Mouse (Mus musculus) limb, embryonic 14.5 days (tissue): ENCODE results near the gene Grm6. TPM values are rescaled to one million over a fixed set of nuclear protein-coding genes. Genes with fewer than 3 reads are reported as not detected.

Experiments used
- ATAC-seq: fragments of 200-750 bp; cut with Nextera tagmentation; 2 replicates; pipeline ENCODE4 v1.8.0; 2017; ENCODE audit warnings: low read depth, moderate number of reproducible peaks, moderate TSS enrichment; ENCODE audit not compliant: low FRiP score
- DNase-seq: peaks from one replicate; pipeline ENCODE4 v3.0.0-alpha.2; 2015; ENCODE audit warnings: low spot score
- H3K27ac ChIP-seq: fragments of 300-500 bp; sonication (generic); replicated peaks from 2 replicates; pipeline ENCODE4 v1.5.1; 2014; ENCODE audit warnings: low read depth, mild to moderate bottlenecking, low read length, moderate library complexity, mixed read lengths
- H3K27me3 ChIP-seq: fragments of 300-500 bp; sonication (generic); 2 replicates; pipeline ENCODE4 v1.6.1; 2014; ENCODE audit warnings: low read length, mixed read lengths; ENCODE audit not compliant: control insufficient read depth, insufficient read depth
- H3K36me3 ChIP-seq: fragments of 300-500 bp; sonication (generic); 2 replicates; pipeline ENCODE4 v1.6.1; 2014; ENCODE audit warnings: mild to moderate bottlenecking, low read length, moderate library complexity, mixed read lengths; ENCODE audit not compliant: control insufficient read depth, insufficient read depth
- H3K4me1 ChIP-seq: fragments of 300-500 bp; sonication (generic); 2 replicates; pipeline ENCODE4 v1.6.1; 2014; ENCODE audit warnings: antibody characterized with exemption, low read length, mixed read lengths; ENCODE audit not compliant: control insufficient read depth, insufficient read depth
- H3K4me2 ChIP-seq: fragments of 300-500 bp; sonication (generic); replicated peaks from 2 replicates; pipeline ENCODE4 v1.6.1; 2014; ENCODE audit warnings: low read depth, mild to moderate bottlenecking, low read length, moderate library complexity; ENCODE audit not compliant: severe bottlenecking
- H3K4me3 ChIP-seq: fragments of 300-500 bp; sonication (generic); replicated peaks from 2 replicates; pipeline ENCODE4 v1.5.1; 2014; ENCODE audit warnings: low read length
- H3K9ac ChIP-seq: fragments of 300-500 bp; sonication (generic); 2 replicates; pipeline ENCODE4 v1.6.1; 2014; ENCODE audit warnings: mild to moderate bottlenecking, low read depth, low read length, moderate library complexity; ENCODE audit not compliant: severe bottlenecking
- H3K9me3 ChIP-seq: fragments of 300-500 bp; sonication (generic); 2 replicates; pipeline ENCODE4 v1.6.1; 2016; ENCODE audit warnings: low read length; ENCODE audit not compliant: control insufficient read depth
- POLR2A ChIP-seq: fragments of 200-500 bp; IDR thresholded peaks from 2 replicates; pipeline ENCODE4 v1.8.0; 2012; ENCODE audit warnings: inconsistent platforms, mild to moderate bottlenecking, moderate library complexity, borderline replicate concordance; ENCODE audit not compliant: insufficient read depth, insufficient read length; ENCODE audit errors: extremely low read depth
- WGBS: fragments of 180-500 bp; shearing (Covaris S2); extraction: QIAGEN DNeasy Blood & Tissue Kit; methylation state at CpG from one replicate; pipeline ENCODE4 v1.1.7; 2014; 5-methylcytosine and 5-hydroxymethylcytosine counted together
- polyA plus RNA-seq, 2 experiments: library from polyadenylated mRNA; depleted of rRNA in 1 of 2; stranded (reverse) in 1 of 2; unstranded in 1 of 2; fragments of >200 nt; fragmentation: Nextera tagmentation in 1 of 2; extraction: Ambion mirVana in 1 of 2; gene quantifications; 2 replicates each; pipeline versions ENCODE4 v1.2.1 to v1.2.3; 2012 to 2014

The Grm6 gene
- polyA plus RNA-seq, 2 experiments, result 0.17 to 0.88 TPM

DNA sequence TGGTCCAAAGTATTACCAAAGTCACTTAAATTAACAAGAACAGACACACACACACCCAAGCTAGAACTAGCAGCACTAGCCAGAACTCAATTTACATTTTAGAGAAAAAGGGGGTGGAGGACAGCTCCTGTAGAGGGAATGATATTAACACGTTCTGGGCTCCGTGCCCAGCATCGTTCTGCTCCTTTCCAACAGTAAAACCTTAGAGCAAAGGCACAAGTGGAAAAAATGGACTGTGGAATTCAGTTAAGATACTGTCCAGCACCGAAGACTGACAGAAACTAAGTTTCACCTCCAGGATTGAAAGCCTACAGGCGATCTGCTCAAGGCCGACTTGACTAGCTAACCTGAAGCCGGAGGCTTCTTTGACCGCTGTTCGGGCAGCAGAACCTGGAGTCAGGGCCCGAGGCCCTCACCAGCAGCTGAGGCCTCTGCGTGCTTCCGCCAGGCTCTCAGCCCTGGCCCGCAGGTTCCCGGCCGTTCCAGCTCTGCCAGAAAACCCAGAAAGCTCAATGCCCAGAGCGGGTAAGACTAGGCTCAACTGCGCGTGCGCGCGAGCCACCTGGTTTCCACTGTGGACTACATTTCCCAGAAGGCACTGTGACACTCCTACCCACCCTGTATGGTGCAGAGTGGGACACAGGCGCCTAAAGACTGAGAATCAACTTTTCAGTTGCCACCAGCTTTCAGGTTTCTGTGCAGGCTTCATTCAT, 9.3 kb upstream of the Grm6 start, which contains the start of gene Zfp879:
Gene Zfp879 (minus strand): TSS at position 530 of the 713 bp plus-strand sequence.
- H3K27me3 ChIP-seq, result no peaks in the 10 kb centered on the region
- no peaks in the 10 kb centered on the region for H3K9me3 ChIP-seq
- ATAC-seq, result peak; percentile 97
- peak; percentile 97 for DNase-seq
- peak within 1 kb of the TSS; percentile 49 for H3K9ac ChIP-seq
- peak within 1 kb of the TSS; percentile 92 for H3K27ac ChIP-seq
- H3K4me3 ChIP-seq, result peak within 1 kb of the TSS; percentile 33
- TF ChIP-seq POLR2A, result 0 out of 2 replicates have a peak, but pooled peaks have one; percentile 86
- H3K4me1 ChIP-seq, result peaks cover 13% of the 10 kb centered on the region
- 12% methylated on average over 22 of the region's 22 CpGs for WGBS
- peak within 1 kb of the TSS; percentile 50 for H3K4me2 ChIP-seq
- H3K36me3 ChIP-seq, result no peaks in the 10 kb centered on the region

DNA sequence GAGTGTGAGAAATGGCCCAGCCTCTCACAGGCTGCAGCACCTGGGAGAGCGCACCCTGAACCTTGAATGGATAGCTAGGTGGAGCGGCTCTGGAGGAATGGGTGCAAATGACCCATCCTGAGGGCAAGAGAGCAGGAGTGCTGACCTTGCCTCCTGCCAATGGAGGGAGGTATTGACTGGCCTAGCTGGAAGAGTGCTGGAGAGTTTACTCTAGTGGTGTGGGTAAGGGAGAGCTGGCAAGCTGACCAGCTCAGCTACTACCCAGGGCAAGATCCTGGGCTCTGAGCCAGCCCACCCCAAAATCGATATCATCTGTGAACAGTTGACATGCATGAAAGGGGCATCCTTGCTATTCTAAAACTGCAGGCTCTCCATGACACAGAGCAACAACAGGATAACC, 4.5 kb upstream of the Grm6 start:
- H3K9me3 ChIP-seq, result no peaks in the 10 kb centered on the region; the same call in 1 of the 2 replicates
- DNase-seq (no peak), ATAC-seq (no peak)
- H3K4me2 ChIP-seq, result no peak overlapping the region
- peaks cover 6% of the 10 kb centered on the region for H3K4me1 ChIP-seq
- no peak for TF ChIP-seq POLR2A
- peaks cover 37% of the 10 kb centered on the region for H3K27me3 ChIP-seq
- H3K36me3 ChIP-seq, result no peaks in the 10 kb centered on the region
- 89% methylated on average over 3 of the region's 3 CpGs for WGBS
- H3K4me3 ChIP-seq, result no peak overlapping the region
- no peak overlapping the region for H3K27ac ChIP-seq
- no peak overlapping the region for H3K9ac ChIP-seq

DNA sequence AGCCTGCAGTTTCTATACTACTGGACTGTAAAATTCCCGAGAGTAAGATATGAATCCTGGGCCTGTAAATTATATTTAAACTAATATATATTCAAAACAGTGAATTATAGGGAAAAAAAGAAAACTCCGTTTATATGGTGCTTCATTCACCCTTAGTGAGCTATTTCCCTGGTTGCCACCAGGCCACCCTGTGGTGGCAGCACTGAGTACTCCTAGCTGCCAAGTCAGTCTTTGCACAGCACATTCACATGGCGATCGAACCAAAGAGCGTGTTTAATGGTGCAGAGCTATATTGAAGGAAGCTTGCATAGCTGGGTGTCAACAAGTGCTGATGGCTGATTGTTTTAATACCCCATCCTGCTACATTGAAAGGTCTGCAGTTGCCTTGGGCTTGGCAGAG, 3.4 kb upstream of the Grm6 start:
- peaks cover 5% of the 10 kb centered on the region for H3K4me1 ChIP-seq

DNA sequence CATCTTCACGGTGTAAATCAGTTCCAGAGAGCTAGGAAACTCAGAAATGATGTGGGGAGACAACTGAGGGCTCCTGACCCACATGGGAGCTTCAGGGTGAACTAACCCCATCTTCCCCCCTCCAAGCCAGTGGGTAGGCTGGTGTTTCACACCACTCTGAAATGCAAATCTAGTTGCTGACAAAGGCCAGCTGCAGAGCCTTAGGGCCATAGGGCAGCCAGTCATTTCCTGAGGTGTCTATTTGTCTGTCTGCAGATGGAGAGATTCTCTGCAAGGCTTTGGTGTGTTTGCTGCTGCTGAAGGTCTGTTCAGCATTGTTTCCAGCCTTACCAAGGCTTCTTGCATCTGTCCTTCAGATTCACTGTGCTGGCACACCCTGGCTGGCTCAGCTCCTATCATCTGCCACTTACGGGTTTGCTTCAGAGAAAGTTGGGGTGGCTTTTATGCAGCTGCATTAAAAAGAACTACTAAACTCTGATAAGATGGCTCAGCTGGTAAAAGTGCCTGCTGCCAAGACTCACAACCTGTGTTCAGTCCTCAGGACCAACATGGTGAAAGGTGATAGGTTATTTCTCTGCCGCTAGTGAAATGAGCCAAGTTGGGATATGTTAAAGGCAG, 1.9 kb upstream of the Grm6 start:
- ATAC-seq (no peak), DNase-seq (no peak)
- no peaks in the 10 kb centered on the region for H3K36me3 ChIP-seq
- WGBS, result 32% methylated on average over 3 of the region's 3 CpGs
- H3K9me3 ChIP-seq, result no peaks in the 10 kb centered on the region; the same call in 1 of the 2 replicates
- H3K4me1 ChIP-seq, result peaks cover 5% of the 10 kb centered on the region
- H3K4me3 ChIP-seq, result no peak overlapping the region
- no peak overlapping the region for H3K4me2 ChIP-seq
- no peak overlapping the region for H3K27ac ChIP-seq
- H3K9ac ChIP-seq, result no peak overlapping the region
- TF ChIP-seq POLR2A, result no peak
- peaks cover 62% of the 10 kb centered on the region for H3K27me3 ChIP-seq

More for the DNA sequence above, 3.4 kb upstream of the Grm6 start:
- peaks cover 48% of the 10 kb centered on the region for H3K27me3 ChIP-seq
- 79% methylated on average over 5 of the region's 5 CpGs for WGBS
- no peak for TF ChIP-seq POLR2A
- no peaks in the 10 kb centered on the region; the same call in 1 of the 2 replicates for H3K9me3 ChIP-seq
- no peak overlapping the region for H3K4me3 ChIP-seq
- ATAC-seq (no peak), DNase-seq (no peak)
- no peak overlapping the region for H3K9ac ChIP-seq
- H3K27ac ChIP-seq, result no peak overlapping the region
- no peak overlapping the region for H3K4me2 ChIP-seq
- H3K36me3 ChIP-seq, result no peaks in the 10 kb centered on the region

DNA sequence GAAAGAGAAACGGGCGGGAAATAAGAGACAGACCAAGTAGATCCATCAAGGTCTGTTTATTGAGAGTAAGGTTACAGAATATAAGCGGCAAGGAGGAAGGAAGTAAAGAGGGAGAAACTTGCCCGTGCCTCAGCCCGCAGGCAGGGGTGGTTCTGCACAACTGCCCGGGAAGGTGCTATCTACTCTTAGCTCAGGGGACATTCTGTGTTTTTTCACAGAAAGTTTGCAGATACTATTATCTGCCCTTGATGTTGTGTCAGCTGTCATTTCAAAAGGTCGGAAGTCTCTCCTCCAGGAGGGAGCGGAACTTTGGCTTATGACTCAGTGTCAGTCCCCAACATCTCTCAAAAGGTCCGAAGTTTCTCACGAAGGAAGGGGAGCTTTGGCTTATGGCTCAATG, 1.2 kb upstream of the Grm6 start:
- ATAC-seq (no peak), DNase-seq (no peak)
- no peak overlapping the region for H3K9ac ChIP-seq
- H3K4me2 ChIP-seq, result no peak overlapping the region
- H3K9me3 ChIP-seq, result no peaks in the 10 kb centered on the region; the same call in 1 of the 2 replicates
- no peaks in the 10 kb centered on the region for H3K36me3 ChIP-seq
- H3K27ac ChIP-seq, result no peak overlapping the region
- H3K4me3 ChIP-seq, result no peak overlapping the region
- H3K4me1 ChIP-seq, result peaks cover 5% of the 10 kb centered on the region
- TF ChIP-seq POLR2A, result no peak
- H3K27me3 ChIP-seq, result peaks cover 62% of the 10 kb centered on the region
- 6% methylated on average over 10 of the region's 10 CpGs for WGBS
